Mouse (Mus musculus): ENCODE measurements at regions not wholly inside any gene's neighbourhood (a gene's known extent, or its start where the extent isn't known, plus 50 kb on each side); places are given as distances from the start of the nearest gene placed in this dataset.

GRCm38 (mm10) chr6:67922537-67922936, 386.9 kb upstream of the Tacstd2 start:
- TF ChIP-seq CTCF (IDR thresholded peaks at IDR 0.05) (no peak), POLR2A (IDR thresholded peaks at IDR 0.05; ENCODE audit: insufficient read depth, low read depth, low read length) (no peak), EP300 (IDR thresholded peaks at IDR 0.05; ENCODE audit: insufficient read depth, low read depth, low read length) (no peak)
